ENCODE assay signal across 7 mouse cellular contexts in genomic region chr2:58358132-58358460, GRCm38 (mm10). TPM values are rescaled to one million over a fixed set of nuclear protein-coding genes. Genes with fewer than 3 reads are reported as not detected.
A peak's percentile ranks its signal among the peaks of the same experiment; 100 is the strongest.
DNase-seq lines count a peak whose midpoint lies in the region; ATAC-seq and TF ChIP-seq lines count a peak whose summit lies in the region.

No protein-coding gene starts in this region.

- no peak for TF ChIP-seq POLR2A in limb, embryonic 14.5 days (IDR thresholded peaks at IDR 0.05; ENCODE audit: borderline replicate concordance, extremely low read depth, insufficient read depth, insufficient read length)

- no peaks in the 10 kb centered on the region for H3K36me3 ChIP-seq in liver, embryonic 11.5 days (ENCODE audit: control insufficient read depth, insufficient read depth, low read length)
- H3K36me3 ChIP-seq in forebrain, embryonic 15.5 days: no peaks in the 10 kb centered on the region
- no peaks in the 10 kb centered on the region for H3K36me3 ChIP-seq in limb, embryonic 14.5 days (ENCODE audit: control insufficient read depth, insufficient read depth, low read length)
- no peaks in the 10 kb centered on the region for H3K36me3 ChIP-seq in stomach, embryonic 14.5 days (ENCODE audit: control insufficient read depth, insufficient read depth, low read length)

- no peak for ATAC-seq in liver, embryonic 11.5 days (replicated peaks; ENCODE audit: low FRiP score)
- no peak; the same call in 1 of the 2 replicates for ATAC-seq in forebrain, embryonic 15.5 days (replicated peaks)
- ATAC-seq in limb, embryonic 14.5 days (ENCODE audit: low FRiP score, low read depth): 0 out of 2 replicates have a peak, but pooled peaks have one; percentile 30
- ATAC-seq in stomach, embryonic 14.5 days (ENCODE audit: insufficient number of reproducible peaks, insufficient read depth, low FRiP score, low read depth): 0 out of 2 replicates have a peak, but pooled peaks have one; percentile 34

- no peak overlapping the region for H3K4me3 ChIP-seq in liver, embryonic 11.5 days (ENCODE audit: low read depth, low read length)
- peak overlapping the region; percentile 60 for H3K4me3 ChIP-seq in forebrain, embryonic 15.5 days
- H3K4me3 ChIP-seq in limb, embryonic 14.5 days (replicated peaks; ENCODE audit: low read length): peak overlapping the region; percentile 58
- peak overlapping the region; percentile 49 for H3K4me3 ChIP-seq in stomach, embryonic 14.5 days (ENCODE audit: low read depth, low read length)

- WGBS in liver, embryonic 11.5 days: 19% methylated on average over 3 of the region's 3 CpGs
- WGBS in forebrain, embryonic 15.5 days: 9% methylated on average over 3 of the region's 3 CpGs
- WGBS in limb, embryonic 14.5 days: 7% methylated on average over 3 of the region's 3 CpGs
- WGBS in stomach, embryonic 14.5 days: 13% methylated on average over 3 of the region's 3 CpGs

- H3K27me3 ChIP-seq in liver, embryonic 11.5 days (replicated peaks; ENCODE audit: control insufficient read depth, insufficient read depth, low read length): peaks cover 18% of the 10 kb centered on the region
- no peaks in the 10 kb centered on the region for H3K27me3 ChIP-seq in forebrain, embryonic 15.5 days
- H3K27me3 ChIP-seq in limb, embryonic 14.5 days (ENCODE audit: control insufficient read depth, insufficient read depth, low read length): peaks cover 23% of the 10 kb centered on the region
- no peaks in the 10 kb centered on the region for H3K27me3 ChIP-seq in stomach, embryonic 14.5 days (ENCODE audit: control insufficient read depth, insufficient read depth, low read length)

- no peaks in the 10 kb centered on the region for H3K4me1 ChIP-seq in liver, embryonic 11.5 days (replicated peaks; ENCODE audit: control insufficient read depth, insufficient read depth, low read length)
- peaks cover 13% of the 10 kb centered on the region for H3K4me1 ChIP-seq in forebrain, embryonic 15.5 days
- H3K4me1 ChIP-seq in limb, embryonic 14.5 days (ENCODE audit: control insufficient read depth, insufficient read depth, low read length): peaks cover 7% of the 10 kb centered on the region; the same call in 1 of the 2 replicates
- peaks cover 5% of the 10 kb centered on the region; the same call in 1 of the 2 replicates for H3K4me1 ChIP-seq in stomach, embryonic 14.5 days (ENCODE audit: control insufficient read depth, insufficient read depth, low read length)

- no peaks in the 10 kb centered on the region for H3K9me3 ChIP-seq in liver, embryonic 11.5 days (ENCODE audit: control insufficient read depth, low read length)
- no peaks in the 10 kb centered on the region for H3K9me3 ChIP-seq in forebrain, embryonic 15.5 days
- H3K9me3 ChIP-seq in limb, embryonic 14.5 days (ENCODE audit: control insufficient read depth, low read length): no peaks in the 10 kb centered on the region
- H3K9me3 ChIP-seq in stomach, embryonic 14.5 days (ENCODE audit: control insufficient read depth, low read depth, low read length): no peaks in the 10 kb centered on the region

- H3K4me2 ChIP-seq in liver, embryonic 11.5 days: peak overlapping the region; percentile 95
- peak overlapping the region; percentile 100 for H3K4me2 ChIP-seq in forebrain, embryonic 15.5 days (replicated peaks)
- H3K4me2 ChIP-seq in limb, embryonic 14.5 days (replicated peaks; ENCODE audit: low read depth, low read length, severe bottlenecking): peak overlapping the region; percentile 100
- peak overlapping the region; percentile 97 for H3K4me2 ChIP-seq in stomach, embryonic 14.5 days (replicated peaks; ENCODE audit: low read depth, low read length)

- no peak for DNase-seq in liver, embryonic 11.5 days (ENCODE audit: low spot score)
- DNase-seq in liver: no peak
- DNase-seq in limb, embryonic 14.5 days (ENCODE audit: low spot score): no peak
- DNase-seq in thymus, postnatal 36 days: no peak
- no peak for DNase-seq in adrenal gland, postnatal 4 days (ENCODE audit: low spot score in 2 of 2)

- no peak overlapping the region for H3K9ac ChIP-seq in liver, embryonic 11.5 days (ENCODE audit: low read depth, low read length)
- H3K9ac ChIP-seq in forebrain, embryonic 15.5 days (replicated peaks): peak overlapping the region; percentile 56; the same call in 1 of the 2 replicates
- H3K9ac ChIP-seq in limb, embryonic 14.5 days (ENCODE audit: low read depth, low read length, severe bottlenecking): no peak overlapping the region
- 0 out of 2 replicates have a peak overlapping the region, but pooled peaks have one; percentile 18 for H3K9ac ChIP-seq in stomach, embryonic 14.5 days (replicated peaks; ENCODE audit: low read depth, low read length)

- H3K27ac ChIP-seq in liver, embryonic 11.5 days (ENCODE audit: low read depth, low read length): no peak overlapping the region
- no peak overlapping the region for H3K27ac ChIP-seq in forebrain, embryonic 15.5 days (replicated peaks)
- H3K27ac ChIP-seq in limb, embryonic 14.5 days (replicated peaks; ENCODE audit: low read depth, low read length): no peak overlapping the region
- no peak overlapping the region for H3K27ac ChIP-seq in stomach, embryonic 14.5 days (ENCODE audit: low read length)

RNA-seq across cellular contexts. Expression of gene Acvr1c, which starts 0.4 kb away (rescaled TPM):
- polyA plus RNA-seq in liver, embryonic 11.5 days (2014; fragmentation: Nextera tagmentation; extraction: Ambion mirVana): 0.04 and 0.11 TPM in 2 replicates
- polyA plus RNA-seq in forebrain, embryonic 15.5 days (2015; fragmentation: Nextera tagmentation; extraction: Ambion mirVana): 1.0 and 1.5 TPM in 2 replicates
- polyA plus RNA-seq in limb, embryonic 14.5 days (2012; rRNA removed): 0.03 and 0.04 TPM in 2 replicates
- 0.04 and 0.21 TPM in 2 replicates for polyA plus RNA-seq in limb, embryonic 14.5 days (2014; fragmentation: Nextera tagmentation; extraction: Ambion mirVana)
- 0.71 and 0.86 TPM in 2 replicates for polyA plus RNA-seq in stomach, embryonic 14.5 days (2014; fragmentation: Nextera tagmentation; extraction: Ambion mirVana)
- 10 to 100 TPM in 1 of 2 experiments, 1 to 10 TPM in 1; 9.3 to 11.3 TPM for total RNA-seq in adrenal gland, postnatal 4 days (2021)

Comparison
In these comparisons a context has a peak if more than half of its experiments do, and no peak if none do; other contexts are left out.
1. ATAC-seq: peak in limb, embryonic 14.5 days (single experiment) and stomach, embryonic 14.5 days (single experiment); none in liver, embryonic 11.5 days (single experiment) and forebrain, embryonic 15.5 days (single experiment).
2. H3K9ac ChIP-seq: peak in forebrain, embryonic 15.5 days (single experiment) and stomach, embryonic 14.5 days (single experiment); none in liver, embryonic 11.5 days (single experiment) and limb, embryonic 14.5 days (single experiment).
3. Peak in every context shown above with its lines, with median percentiles within 50 percentile points of each other: H3K4me2 ChIP-seq.